Mouse (Mus musculus): ENCODE measurements at regions not wholly inside any gene's neighbourhood (a gene's known extent, or its start where the extent isn't known, plus 50 kb on each side); places are given as distances from the start of the nearest gene placed in this dataset.
A peak's percentile ranks its signal among the peaks of the same experiment; 100 is the strongest.

- DNase-seq (ENCODE audit: low read depth), result no peak
These were observed 69.8 kb downstream of the Gm21750 start for GRCm38 (mm10) chr14:73730796-73731195.

GRCm38 (mm10) chr14:73732161-73732560, 71.1 kb downstream of the Gm21750 start:
- DNase-seq (ENCODE audit: low read depth), result no peak

- no peak for DNase-seq (ENCODE audit: low read depth)
These were observed 89.8 kb downstream of the Gm21750 start for GRCm38 (mm10) chr14:73750790-73751189.

- no peak for DNase-seq (ENCODE audit: low read depth)
These were observed 99.0 kb downstream of the Gm21750 start for GRCm38 (mm10) chr14:73759986-73760385.

- DNase-seq (ENCODE audit: low read depth), result no peak
These were observed 111.9 kb downstream of the Gm21750 start for GRCm38 (mm10) chr14:73772964-73773363.

- no peak for DNase-seq (ENCODE audit: low read depth)
These were observed 112.8 kb downstream of the Gm21750 start for GRCm38 (mm10) chr14:73773810-73774209.

- DNase-seq (ENCODE audit: low read depth), result peak; percentile 64
These were observed 115.0 kb downstream of the Gm21750 start for GRCm38 (mm10) chr14:73776066-73776465.

GRCm38 (mm10) chr14:73807169-73807568, 146.1 kb downstream of the Gm21750 start:
- no peak for DNase-seq (ENCODE audit: low read depth)

GRCm38 (mm10) chr14:73838890-73839289, 177.9 kb downstream of the Gm21750 start:
- peak; percentile 85 for DNase-seq (ENCODE audit: low read depth)

GRCm38 (mm10) chr14:73861782-73862181, 200.8 kb downstream of the Gm21750 start:
- DNase-seq (ENCODE audit: low read depth), result no peak

GRCm38 (mm10) chr14:73874337-73874736, 213.3 kb downstream of the Gm21750 start:
- DNase-seq (ENCODE audit: low read depth), result no peak

- no peak for DNase-seq (ENCODE audit: low read depth)
These were observed 214.9 kb downstream of the Gm21750 start for GRCm38 (mm10) chr14:73875916-73876315.

- DNase-seq (ENCODE audit: low read depth), result no peak
These were observed 217.2 kb downstream of the Gm21750 start for GRCm38 (mm10) chr14:73878267-73878666.

GRCm38 (mm10) chr14:73878866-73879419, 217.9 kb downstream of the Gm21750 start:
- no peak for DNase-seq (ENCODE audit: low read depth)

GRCm38 (mm10) chr14:73891451-73891850, 230.4 kb downstream of the Gm21750 start:
- no peak for DNase-seq (ENCODE audit: low read depth)

- DNase-seq (ENCODE audit: low read depth), result no peak
These were observed 233.8 kb downstream of the Gm21750 start for GRCm38 (mm10) chr14:73894844-73895243.

GRCm38 (mm10) chr14:73895266-73895665, 234.2 kb downstream of the Gm21750 start:
- DNase-seq (ENCODE audit: low read depth), result no peak

GRCm38 (mm10) chr14:73899078-73899477, 238.1 kb downstream of the Gm21750 start:
- no peak for DNase-seq (ENCODE audit: low read depth)

- peak; percentile 6 for DNase-seq (ENCODE audit: low read depth)
These were observed 241.2 kb downstream of the Gm21750 start for GRCm38 (mm10) chr14:73902085-73902713.

- DNase-seq (ENCODE audit: low read depth), result no peak
These were observed 252.9 kb downstream of the Gm21750 start for GRCm38 (mm10) chr14:73913756-73914448.

GRCm38 (mm10) chr14:73915990-73916389, 255.0 kb downstream of the Gm21750 start:
- DNase-seq (ENCODE audit: low read depth), result no peak

- no peak for DNase-seq (ENCODE audit: low read depth)
These were observed 270.1 kb downstream of the Gm21750 start for GRCm38 (mm10) chr14:73931095-73931494.

- DNase-seq (ENCODE audit: low read depth), result no peak
These were observed 286.3 kb downstream of the Gm21750 start for GRCm38 (mm10) chr14:73947316-73947715.
